Mouse (Mus musculus): ENCODE results near the gene Hes6. TPM values are rescaled to one million over a fixed set of nuclear protein-coding genes. Genes with fewer than 3 reads are reported as not detected.

The Hes6 gene
- polyA plus RNA-seq, 1 experiment from 2014 or later: 82.9 TPM

DNA sequence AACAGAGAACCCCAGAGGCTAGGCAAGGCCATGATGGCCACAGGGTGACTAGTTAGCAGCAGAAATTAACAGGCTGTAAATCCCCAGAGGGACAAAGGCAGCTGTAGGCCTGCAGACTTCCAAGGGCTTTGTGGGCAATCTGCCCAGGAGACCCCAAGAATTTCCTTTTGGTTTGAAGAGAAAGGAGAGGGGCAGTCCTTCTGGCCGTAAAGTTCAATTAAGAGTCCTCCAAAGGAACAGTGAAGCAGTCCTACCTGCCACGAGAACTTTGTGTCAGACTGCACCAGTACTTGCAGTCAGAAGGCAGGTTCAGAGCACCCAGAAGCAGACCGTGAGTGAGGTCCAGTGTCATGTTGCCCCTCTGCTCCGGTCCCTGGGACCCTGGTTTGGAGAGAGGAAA, 1.1 kb upstream of the Hes6 start:
- Histone ChIP-seq H3K4me3 (replicated peaks) (no peak overlapping the region), H3K27me3 (replicated peaks) (no peaks in the 10 kb centered on the region), H3K9me3 (no peaks in the 10 kb centered on the region), H3K4me1 (peaks cover 30% of the 10 kb centered on the region), H3K27ac (peak overlapping the region; percentile 92; the same call in 1 of the 2 replicates), H3K9ac (no peak overlapping the region), H3K36me3 (peaks cover 7% of the 10 kb centered on the region; the same call in 1 of the 2 replicates), H3K4me2 (peak overlapping the region; percentile 99; the same call in 1 of the 2 replicates)
- 58% methylated on average over 4 of the region's 4 CpGs for WGBS
- no peak for ATAC-seq (ENCODE audit: insufficient read depth, low FRiP score, low read depth)

GRCm38 (mm10) chr1:91413536-91413897, 321 bp downstream of the Hes6 start:
- Histone ChIP-seq H3K9me3 (no peaks in the 10 kb centered on the region), H3K4me3 (replicated peaks) (peak overlapping the region; percentile 80), H3K4me2 (peak overlapping the region; percentile 99), H3K4me1 (peaks cover 30% of the 10 kb centered on the region), H3K36me3 (peaks cover 7% of the 10 kb centered on the region; the same call in 1 of the 2 replicates), H3K9ac (peak overlapping the region; percentile 17; the same call in 1 of the 2 replicates), H3K27me3 (replicated peaks) (no peaks in the 10 kb centered on the region), H3K27ac (peak overlapping the region; percentile 92)
- WGBS: under 1% methylated on average over 14 of the region's 14 CpGs
- ATAC-seq (ENCODE audit: insufficient read depth, low FRiP score, low read depth): no peak

DNA sequence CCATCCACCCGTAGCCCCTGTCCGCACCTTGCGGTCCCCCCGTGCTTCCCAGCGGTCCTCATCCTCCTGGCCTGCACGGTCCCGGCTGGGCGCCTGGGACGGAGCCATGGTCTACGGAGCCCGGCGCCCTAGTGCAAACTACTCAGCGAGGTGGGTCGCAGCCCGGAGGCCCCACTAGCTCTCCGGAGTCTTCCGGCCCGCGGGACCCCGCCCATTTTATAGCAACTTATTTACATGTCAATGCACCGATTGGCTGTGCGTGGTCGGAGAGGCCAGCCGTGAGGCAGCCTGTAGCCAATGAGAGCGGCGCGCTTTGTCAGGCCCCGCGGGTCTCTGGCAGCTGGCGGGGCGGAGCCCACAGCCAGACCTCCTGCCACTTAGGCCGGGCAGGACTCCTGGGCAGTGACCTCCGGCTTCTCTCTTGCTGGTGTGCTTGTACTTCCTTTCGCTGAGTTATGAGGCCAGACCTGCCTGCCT, 770 bp downstream of the Hes6 start:
- peak overlapping the region; percentile 80 for H3K4me3 ChIP-seq (replicated peaks)
- H3K4me2 ChIP-seq: peak overlapping the region; percentile 99
- H3K36me3 ChIP-seq: peaks cover 7% of the 10 kb centered on the region; the same call in 1 of the 2 replicates
- H3K27ac ChIP-seq: peak overlapping the region; percentile 92
- H3K27me3 ChIP-seq (replicated peaks): no peaks in the 10 kb centered on the region
- no peaks in the 10 kb centered on the region for H3K9me3 ChIP-seq
- peak; percentile 93 for ATAC-seq (ENCODE audit: insufficient read depth, low FRiP score, low read depth)
- peak overlapping the region; percentile 73 for H3K9ac ChIP-seq
- H3K4me1 ChIP-seq: peaks cover 30% of the 10 kb centered on the region
- WGBS: 0% methylated on average over 34 of the region's 34 CpGs

DNA sequence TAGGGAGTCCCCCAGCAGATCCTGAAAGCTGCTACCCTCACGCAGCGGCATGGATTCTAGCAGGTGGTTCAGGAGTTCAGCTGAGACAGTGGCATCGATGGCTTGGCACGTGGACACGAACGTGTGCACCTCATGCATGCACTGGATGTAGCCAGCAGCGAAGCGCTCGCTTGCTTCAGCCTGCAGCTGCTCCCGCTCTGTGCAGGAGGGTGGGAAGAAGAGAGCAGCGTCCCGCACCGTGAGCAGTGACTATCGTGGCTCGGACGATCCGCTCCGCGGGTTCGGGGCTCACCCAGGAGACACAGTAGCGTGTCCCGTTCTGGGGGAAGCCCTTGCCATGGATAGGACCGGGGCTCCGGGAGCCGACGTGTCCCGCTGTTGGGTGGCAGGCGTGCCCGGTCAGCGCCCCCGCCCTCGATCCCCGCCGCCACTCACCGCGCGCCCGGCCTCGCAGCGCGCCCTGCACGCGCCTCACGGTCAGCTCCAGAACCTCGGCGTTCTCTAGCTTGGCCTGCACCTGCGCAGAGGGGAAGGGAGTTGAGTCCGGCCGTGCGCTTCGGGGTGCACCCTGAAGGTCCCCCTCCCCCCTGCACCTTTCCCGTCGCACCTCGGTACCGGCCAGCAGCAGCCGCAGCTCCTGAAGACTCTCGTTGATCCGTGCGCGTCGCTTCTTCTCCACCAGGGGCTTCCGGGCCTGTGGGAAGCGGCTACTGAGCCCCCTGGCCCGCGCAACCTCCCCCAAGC, 1.4 kb downstream of the Hes6 start:
- no peaks in the 10 kb centered on the region for H3K9me3 ChIP-seq
- 3% methylated on average over 62 of the region's 65 CpGs for WGBS

DNA sequence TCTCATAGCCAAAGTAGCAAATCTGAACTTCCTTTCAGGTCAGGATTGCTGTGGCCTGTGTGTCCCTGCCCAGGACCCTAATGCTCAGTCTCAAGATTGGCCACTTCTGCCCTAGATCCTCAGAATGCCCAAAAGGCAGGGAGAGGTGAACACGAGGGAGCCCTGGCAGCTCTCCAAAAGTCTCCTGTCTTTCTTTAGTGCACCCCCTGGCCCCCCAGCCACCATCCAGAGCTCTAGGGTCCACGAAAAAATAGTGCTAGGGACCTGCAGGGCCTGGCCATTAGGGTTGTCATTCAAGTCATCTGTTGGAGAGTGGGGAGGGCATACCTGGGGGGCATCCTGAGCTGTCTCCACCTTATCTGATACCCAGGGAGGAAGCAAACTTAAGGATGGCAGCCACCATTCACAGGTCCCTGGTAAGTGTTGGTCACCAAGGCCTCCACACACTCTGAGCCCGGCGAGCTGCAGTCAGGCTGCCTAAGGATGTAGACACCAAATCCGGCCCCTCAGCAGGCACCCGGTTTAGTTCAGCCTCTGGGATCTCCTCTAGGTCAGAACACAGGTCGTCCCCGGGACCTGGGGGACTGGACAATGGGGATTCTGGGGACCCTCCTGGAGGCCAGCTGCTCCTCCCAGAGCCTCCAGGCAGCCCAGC, 2.1 kb downstream of the Hes6 start:
- peak overlapping the region; percentile 99 for H3K4me2 ChIP-seq
- peak overlapping the region; percentile 80 for H3K4me3 ChIP-seq (replicated peaks)
- 62% methylated on average over 8 of the region's 8 CpGs for WGBS
- H3K9ac ChIP-seq: peak overlapping the region; percentile 73; the same call in 1 of the 2 replicates
- no peak for ATAC-seq (ENCODE audit: insufficient read depth, low FRiP score, low read depth)
- H3K9me3 ChIP-seq: no peaks in the 10 kb centered on the region
- H3K27me3 ChIP-seq (replicated peaks): no peaks in the 10 kb centered on the region
- H3K27ac ChIP-seq: no peak overlapping the region
- H3K4me1 ChIP-seq: peaks cover 30% of the 10 kb centered on the region
- H3K36me3 ChIP-seq: 0 out of 2 replicates have a peak, but pooled peaks cover 4% of the 10 kb centered on the region

More for the DNA sequence above, 1.4 kb downstream of the Hes6 start:
- ATAC-seq (ENCODE audit: insufficient read depth, low FRiP score, low read depth): no peak
- Histone ChIP-seq H3K27me3 (replicated peaks) (no peaks in the 10 kb centered on the region), H3K4me2 (peak overlapping the region; percentile 99), H3K9ac (peak overlapping the region; percentile 73), H3K4me3 (replicated peaks) (peak overlapping the region; percentile 80), H3K4me1 (peaks cover 30% of the 10 kb centered on the region), H3K27ac (peak overlapping the region; percentile 92), H3K36me3 (0 out of 2 replicates have a peak, but pooled peaks cover 7% of the 10 kb centered on the region)

GRCm38 (mm10) chr1:91407819-91408218, 6.0 kb downstream of the Hes6 start:
- no peak overlapping the region for H3K4me3 ChIP-seq (replicated peaks)
- no peaks in the 10 kb centered on the region for H3K9me3 ChIP-seq
- H3K27ac ChIP-seq: no peak overlapping the region
- H3K4me2 ChIP-seq: no peak overlapping the region
- WGBS: 74% methylated on average over 4 of the region's 4 CpGs
- ATAC-seq (ENCODE audit: insufficient read depth, low FRiP score, low read depth): no peak
- no peaks in the 10 kb centered on the region for H3K27me3 ChIP-seq (replicated peaks)
- peaks cover 13% of the 10 kb centered on the region for H3K4me1 ChIP-seq
- 0 out of 2 replicates have a peak, but pooled peaks cover 4% of the 10 kb centered on the region for H3K36me3 ChIP-seq
- no peak overlapping the region for H3K9ac ChIP-seq

DNA sequence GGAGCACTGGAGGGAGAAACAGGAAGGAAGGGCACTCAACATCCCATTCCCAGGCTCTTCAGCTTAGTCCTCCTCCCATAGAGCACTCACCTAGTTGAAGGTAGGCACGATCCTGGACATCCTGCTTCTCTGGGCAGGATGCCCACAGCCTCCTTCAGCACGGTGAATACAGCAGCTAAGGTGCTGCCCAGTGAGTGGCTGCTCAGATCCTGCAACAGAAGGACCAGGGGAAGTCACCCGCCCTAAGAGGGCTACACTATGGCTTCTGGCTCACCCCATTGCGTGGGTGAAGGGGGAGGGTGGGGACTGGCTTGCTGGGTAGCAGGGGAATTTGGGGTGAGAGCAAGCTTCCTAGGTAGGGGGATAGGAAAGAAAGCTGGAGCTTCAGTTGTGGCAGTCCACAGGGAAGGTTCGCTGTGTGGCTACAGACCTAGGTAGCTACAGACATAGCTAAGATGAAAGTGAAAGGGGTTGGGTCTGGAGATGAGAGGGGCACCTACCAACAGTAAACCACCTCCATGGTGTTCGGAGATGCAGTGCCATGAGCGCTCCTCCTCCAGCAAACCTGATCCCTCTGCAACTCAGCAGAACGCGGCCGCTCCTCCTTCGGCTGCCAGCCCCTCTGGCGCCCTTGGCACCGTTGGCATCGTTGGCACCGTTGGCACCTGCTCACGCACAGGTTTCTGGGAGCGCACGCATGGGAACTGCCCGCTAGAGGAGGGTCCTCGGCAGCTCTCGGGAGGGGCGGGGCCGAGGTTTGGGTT, 8.2 kb downstream of the Hes6 start:
- no peak overlapping the region for H3K4me3 ChIP-seq (replicated peaks)
- H3K27me3 ChIP-seq (replicated peaks): no peaks in the 10 kb centered on the region
- no peak for ATAC-seq (ENCODE audit: insufficient read depth, low FRiP score, low read depth)
- H3K36me3 ChIP-seq: no peaks in the 10 kb centered on the region
- no peak overlapping the region for H3K9ac ChIP-seq
- H3K27ac ChIP-seq: no peak overlapping the region
- no peak overlapping the region for H3K4me2 ChIP-seq
- WGBS: 52% methylated on average over 23 of the region's 23 CpGs
- no peaks in the 10 kb centered on the region for H3K9me3 ChIP-seq
- no peaks in the 10 kb centered on the region for H3K4me1 ChIP-seq

GRCm38 (mm10) chr1:91404976-91405375, 8.9 kb downstream of the Hes6 start:
- 29% methylated on average over 1 of the region's 1 CpGs for WGBS
- no peak overlapping the region for H3K27ac ChIP-seq
- H3K27me3 ChIP-seq (replicated peaks): no peaks in the 10 kb centered on the region

GRCm38 (mm10) chr1:91398260-91399062, 15.4 kb downstream of the Hes6 start, which contains the start of gene Ilkap:
TSS of gene Ilkap (minus strand) at chr1:91398815.
- 1% methylated on average over 69 of the region's 91 CpGs for WGBS
- Histone ChIP-seq H3K4me3 (replicated peaks) (peak within 1 kb of the TSS; percentile 90), H3K9me3 (no peaks in the 10 kb centered on the region), H3K36me3 (no peaks in the 10 kb centered on the region; the same call in 1 of the 2 replicates), H3K4me2 (peak within 1 kb of the TSS; percentile 87), H3K4me1 (peaks cover 13% of the 10 kb centered on the region), H3K27ac (peak within 1 kb of the TSS; percentile 82), H3K9ac (peak within 1 kb of the TSS; percentile 95), H3K27me3 (replicated peaks) (no peaks in the 10 kb centered on the region)
- peak; percentile 97 for ATAC-seq (ENCODE audit: insufficient read depth, low FRiP score, low read depth)

More at GRCm38 (mm10) chr1:91404976-91405375, 8.9 kb downstream of the Hes6 start:
- H3K36me3 ChIP-seq: no peaks in the 10 kb centered on the region
- H3K4me1 ChIP-seq: no peaks in the 10 kb centered on the region
- H3K4me3 ChIP-seq (replicated peaks): no peak overlapping the region
- no peak for ATAC-seq (ENCODE audit: insufficient read depth, low FRiP score, low read depth)
- H3K9ac ChIP-seq: no peak overlapping the region
- H3K9me3 ChIP-seq: no peaks in the 10 kb centered on the region
- no peak overlapping the region for H3K4me2 ChIP-seq

DNA sequence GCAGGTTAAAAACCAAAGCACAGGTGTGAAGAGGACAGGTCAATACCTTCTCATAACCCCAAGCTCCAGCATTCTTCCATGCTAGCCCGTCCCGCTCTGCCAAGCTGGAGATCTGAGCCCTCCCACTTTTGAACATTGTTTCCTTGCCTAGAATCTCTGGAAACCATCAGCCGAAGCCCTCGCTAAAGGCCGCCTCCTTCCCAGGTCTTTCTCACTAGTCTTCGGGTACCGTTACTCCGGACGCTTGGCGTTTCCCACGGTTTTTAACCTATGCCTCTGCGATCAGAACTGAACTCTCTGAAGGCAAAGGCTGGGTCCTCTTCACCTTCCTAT, 15.9 kb downstream of the Hes6 start:
- Histone ChIP-seq H3K4me1 (peaks cover 13% of the 10 kb centered on the region), H3K27me3 (replicated peaks) (no peaks in the 10 kb centered on the region), H3K36me3 (peaks cover 1% of the 10 kb centered on the region; the same call in 1 of the 2 replicates), H3K27ac (peak overlapping the region; percentile 82), H3K9ac (peak overlapping the region; percentile 95), H3K4me2 (peak overlapping the region; percentile 87), H3K9me3 (no peaks in the 10 kb centered on the region), H3K4me3 (replicated peaks) (peak overlapping the region; percentile 90)
- no peak for ATAC-seq (ENCODE audit: insufficient read depth, low FRiP score, low read depth)
- 0% methylated on average over 12 of the region's 12 CpGs for WGBS

DNA sequence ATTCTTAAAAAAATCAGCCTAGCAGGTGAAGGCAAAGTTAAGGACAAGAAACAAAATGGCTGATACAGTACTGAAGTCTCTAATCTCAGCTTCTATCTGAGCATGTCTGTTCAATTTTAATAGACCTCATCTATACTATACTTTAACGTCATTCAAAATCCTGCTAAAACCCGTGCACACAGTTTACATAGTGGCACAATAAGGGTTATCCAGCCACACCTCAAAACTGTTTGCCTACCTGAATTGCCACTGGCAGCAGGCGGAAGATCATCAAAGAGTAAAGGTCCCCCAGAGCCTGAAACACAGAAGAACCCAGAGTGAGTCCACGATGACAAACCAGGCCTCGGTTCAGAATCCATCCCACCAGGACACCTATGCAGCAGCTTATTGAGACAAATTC, 23.5 kb downstream of the Hes6 start:
- Histone ChIP-seq H3K4me3 (replicated peaks) (no peak overlapping the region), H3K27ac (no peak overlapping the region), H3K27me3 (replicated peaks) (no peaks in the 10 kb centered on the region), H3K9me3 (no peaks in the 10 kb centered on the region), H3K4me2 (no peak overlapping the region), H3K9ac (no peak overlapping the region), H3K4me1 (no peaks in the 10 kb centered on the region), H3K36me3 (peaks cover 34% of the 10 kb centered on the region)
- WGBS: 66% methylated on average over 5 of the region's 5 CpGs
- ATAC-seq (ENCODE audit: insufficient read depth, low FRiP score, low read depth): peak; percentile 72; the same call in 1 of the 2 replicates
